Mouse (Mus musculus) heart, adult 11 months (tissue): Measurements from ENCODE around the gene Zscan4e.
"Not testable (repeated sequence)": the region's sequence is repeated elsewhere in the genome, so short reads cannot be mapped to it uniquely, and the experiment has no call there.

Source experiments
- DNase-seq: peaks from one replicate; pipeline ENCODE4 v3.0.0; 2022

Zscan4e gene

DNA sequence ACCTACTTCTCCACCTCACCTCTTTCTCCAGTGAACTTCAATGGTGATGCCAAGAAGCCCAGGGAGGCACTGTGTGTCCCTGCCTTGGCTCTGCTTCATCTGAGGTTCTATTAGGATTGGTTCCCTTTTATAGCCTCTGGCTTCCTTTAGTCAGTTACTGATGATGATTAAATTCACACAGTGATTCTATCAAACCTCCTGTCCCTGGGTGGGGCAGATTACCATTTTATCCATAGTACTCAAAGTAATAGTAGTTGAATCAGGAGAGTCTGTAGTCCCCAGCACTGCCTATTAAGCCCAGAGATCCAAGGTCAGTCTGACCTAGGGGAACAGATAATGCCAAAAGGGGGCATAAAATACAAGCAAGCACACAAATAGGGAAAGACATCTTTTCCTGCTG lies at the start of gene Zscan4e:
Gene Zscan4e (minus strand): TSS at position 101 of the 400 bp plus-strand sequence.
- DNase-seq, result not testable (repeated sequence)
